Mouse (Mus musculus) kidney, adult 18-20 months (tissue): ENCODE measurements at regions not wholly inside any gene's neighbourhood (a gene's known extent, or its start where the extent isn't known, plus 50 kb on each side); places are given as distances from the start of the nearest gene placed in this dataset.
A peak's percentile ranks its signal among the peaks of the same experiment; 100 is the strongest.

Source experiments
- DNase-seq: peaks from one replicate; pipeline ENCODE4 v3.0.0; 2021

- no peak for DNase-seq
Observed at GRCm38 (mm10) chr6:51754239-51754681, 230.6 kb downstream of the Snx10 start.

GRCm38 (mm10) chr6:51757131-51757530, 233.4 kb downstream of the Snx10 start:
- no peak for DNase-seq

GRCm38 (mm10) chr6:51757746-51758145, 234.0 kb downstream of the Snx10 start:
- no peak for DNase-seq

- DNase-seq: no peak
Observed at GRCm38 (mm10) chr6:51758781-51759180, 235.1 kb downstream of the Snx10 start.

- DNase-seq: no peak
Observed at GRCm38 (mm10) chr6:51760372-51760771, 236.7 kb downstream of the Snx10 start.

GRCm38 (mm10) chr6:51761506-51761905, 237.8 kb downstream of the Snx10 start:
- DNase-seq: no peak

GRCm38 (mm10) chr6:51766482-51766881, 242.8 kb downstream of the Snx10 start:
- no peak for DNase-seq

GRCm38 (mm10) chr6:51767582-51768341, 244.1 kb downstream of the Snx10 start:
- peak; percentile 42 for DNase-seq

- DNase-seq: no peak
Observed at GRCm38 (mm10) chr6:51771001-51771400, 241.3 kb downstream of the Skap2 start.

GRCm38 (mm10) chr6:51771424-51771823, 240.9 kb downstream of the Skap2 start:
- no peak for DNase-seq

- DNase-seq: peak; percentile 23
Observed at GRCm38 (mm10) chr6:51774771-51775170, 237.6 kb downstream of the Skap2 start.

- DNase-seq: no peak
Observed at GRCm38 (mm10) chr6:51785615-51786014, 226.7 kb downstream of the Skap2 start.

GRCm38 (mm10) chr6:51786836-51787235, 225.5 kb downstream of the Skap2 start:
- DNase-seq: no peak

- no peak for DNase-seq
Observed at GRCm38 (mm10) chr6:51788156-51788555, 224.2 kb downstream of the Skap2 start.

- DNase-seq: no peak
Observed at GRCm38 (mm10) chr6:51790293-51790692, 222.1 kb downstream of the Skap2 start.

- no peak for DNase-seq
Observed at GRCm38 (mm10) chr6:51790693-51791092, 221.7 kb downstream of the Skap2 start.

- peak; percentile 60 for DNase-seq
Observed at GRCm38 (mm10) chr6:51795300-51795699, 217.0 kb downstream of the Skap2 start.

- no peak for DNase-seq
Observed at GRCm38 (mm10) chr6:51798577-51799240, 213.6 kb downstream of the Skap2 start.

- peak; percentile 25 for DNase-seq
Observed at GRCm38 (mm10) chr6:51805656-51806055, 206.7 kb downstream of the Skap2 start.
